Mouse (Mus musculus) limb, embryonic 12.5 days (tissue): ENCODE results near the gene Nme9. TPM values are rescaled to one million over a fixed set of nuclear protein-coding genes. Genes with fewer than 3 reads are reported as not detected.

Experiments used
- ATAC-seq: fragments of 200-750 bp; cut with Nextera tagmentation; 2 replicates; pipeline ENCODE4 v1.8.0; 2017; ENCODE audit warnings: low read depth, moderate TSS enrichment; ENCODE audit not compliant: insufficient number of reproducible peaks, insufficient read depth, low FRiP score, low TSS enrichment
- H3K27ac ChIP-seq: fragments of 300-500 bp; sonication (generic); 2 replicates; pipeline ENCODE4 v1.5.1; 2016; ENCODE audit warnings: mild to moderate bottlenecking, moderate library complexity
- H3K27me3 ChIP-seq: fragments of 300-500 bp; sonication (generic); 2 replicates; pipeline ENCODE4 v1.6.1; 2016; ENCODE audit warnings: mild to moderate bottlenecking, moderate library complexity
- H3K36me3 ChIP-seq: fragments of 300-500 bp; sonication (generic); 2 replicates; pipeline ENCODE4 v1.6.1; 2016; ENCODE audit warnings: mild to moderate bottlenecking, moderate library complexity
- H3K4me1 ChIP-seq: fragments of 300-500 bp; sonication (generic); replicated peaks from 2 replicates; pipeline ENCODE4 v1.6.1; 2016
- H3K4me2 ChIP-seq: fragments of 300-500 bp; sonication (generic); 2 replicates; pipeline ENCODE4 v1.6.1; 2016; ENCODE audit warnings: mild to moderate bottlenecking, moderate library complexity
- H3K4me3 ChIP-seq: fragments of 300-500 bp; sonication (generic); replicated peaks from 2 replicates; pipeline ENCODE4 v1.5.1; 2016; ENCODE audit warnings: mild to moderate bottlenecking
- H3K9ac ChIP-seq: fragments of 300-500 bp; sonication (generic); replicated peaks from 2 replicates; pipeline ENCODE4 v1.6.1; 2016; ENCODE audit warnings: mild to moderate bottlenecking, moderate library complexity
- H3K9me3 ChIP-seq: fragments of 300-500 bp; sonication (generic); 2 replicates; pipeline ENCODE4 v1.6.1; 2016; ENCODE audit warnings: mild to moderate bottlenecking, moderate library complexity
- WGBS: fragments of 180-500 bp; shearing (Covaris S2); methylation state at CpG from one replicate; pipeline ENCODE4 v1.1.7; 2016; 5-methylcytosine and 5-hydroxymethylcytosine counted together
- polyA plus RNA-seq: library from polyadenylated mRNA; unstranded; fragments of >200 nt; fragmentation: Nextera tagmentation; extraction: Ambion mirVana; gene quantifications from 2 replicates; pipeline ENCODE4 v1.2.1, GENCODE M21; 2016

The Nme9 gene
- polyA plus RNA-seq, 1 experiment from 2014 or later: not detected

DNA sequence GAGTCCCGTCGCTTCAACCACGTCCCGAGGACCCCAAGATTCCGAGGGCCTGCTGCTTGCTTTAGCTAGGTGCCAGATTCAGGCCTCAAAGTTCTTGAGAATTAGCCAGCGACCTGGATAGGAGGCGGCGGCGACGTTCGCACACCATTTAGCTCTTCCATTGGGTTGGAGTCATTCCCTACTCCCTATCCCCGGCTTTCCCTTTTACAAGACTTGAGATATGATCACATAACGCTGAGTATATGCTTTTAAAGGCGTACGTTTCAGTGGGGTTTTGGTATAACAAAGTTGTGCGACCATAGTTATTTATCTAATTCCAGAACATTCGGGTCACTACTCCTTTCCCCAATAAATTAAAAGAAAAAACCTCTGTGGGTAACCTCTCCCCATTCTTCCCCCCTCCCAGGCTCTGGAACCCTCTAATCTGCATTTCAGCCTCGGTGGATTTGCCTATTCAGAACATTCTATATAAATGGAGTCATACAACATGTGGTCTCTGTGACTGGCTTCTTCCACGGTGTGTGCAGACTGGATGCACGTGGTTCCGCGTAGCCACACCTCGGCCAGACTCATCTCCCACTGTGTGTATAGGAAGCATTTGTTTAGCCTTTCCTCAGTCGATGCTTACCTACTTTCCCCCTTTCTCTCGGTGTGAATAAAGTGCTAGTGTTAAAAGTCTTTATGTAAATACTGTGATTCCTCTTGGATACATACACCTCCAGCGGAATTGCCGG is 14.1 kb upstream of the Nme9 start, which contains the start of gene Mras:
TSS of gene Mras (minus strand) at position 351 of the 734 bp plus-strand sequence.
- H3K9me3 ChIP-seq: no peaks in the 10 kb centered on the region
- peak within 1 kb of the TSS; percentile 83 for H3K4me2 ChIP-seq
- H3K9ac ChIP-seq: peak within 1 kb of the TSS; percentile 92
- H3K4me1 ChIP-seq: peaks cover 30% of the 10 kb centered on the region
- 16% methylated on average over 27 of the region's 27 CpGs for WGBS
- no peak for ATAC-seq
- no peaks in the 10 kb centered on the region for H3K36me3 ChIP-seq
- H3K27ac ChIP-seq: peak within 1 kb of the TSS; percentile 92
- H3K4me3 ChIP-seq: peak within 1 kb of the TSS; percentile 80
- peaks cover 33% of the 10 kb centered on the region for H3K27me3 ChIP-seq

DNA sequence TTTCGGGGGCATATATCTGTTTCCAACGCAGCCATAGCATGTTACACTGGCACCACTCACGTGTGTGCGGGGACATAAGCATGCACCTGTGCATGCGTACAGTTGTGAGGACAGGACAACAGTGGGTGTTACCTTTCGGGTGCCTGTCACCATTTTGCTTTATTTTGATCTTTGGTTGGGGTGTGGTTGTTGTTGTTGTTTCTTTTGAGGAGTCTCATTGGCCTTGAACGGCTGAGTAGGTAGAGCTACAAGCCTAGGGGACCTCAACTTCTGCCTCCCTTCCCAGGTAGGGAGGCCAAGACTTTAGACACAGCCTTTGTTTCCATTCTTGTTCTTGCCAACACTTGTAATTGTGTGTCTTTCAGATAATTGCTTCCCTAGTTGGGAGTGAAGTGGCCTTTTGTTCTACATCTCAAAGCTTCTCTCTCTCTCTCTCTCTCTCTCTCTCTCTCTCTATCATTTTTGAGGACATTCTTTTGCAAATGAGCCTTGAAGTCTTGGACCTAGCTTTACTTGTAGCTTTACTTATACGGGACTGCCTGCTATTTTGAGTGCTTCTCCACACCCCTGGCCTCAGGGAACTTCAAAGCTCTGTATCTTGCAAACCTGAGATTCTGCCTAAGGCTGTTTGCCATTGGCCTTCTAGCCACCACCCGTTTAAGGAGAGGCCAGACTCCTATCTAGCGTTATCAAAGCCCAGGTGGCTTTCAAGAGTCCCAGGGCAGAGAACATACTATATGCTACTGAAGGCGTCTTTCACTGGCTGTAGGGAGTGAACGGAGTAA is 13.3 kb upstream of the Nme9 start:
- WGBS: 79% methylated on average over 12 of the region's 12 CpGs
- Histone ChIP-seq H3K4me1 (peaks cover 25% of the 10 kb centered on the region), H3K27ac (no peak overlapping the region), H3K9ac (no peak overlapping the region), H3K36me3 (no peaks in the 10 kb centered on the region), H3K4me2 (0 out of 2 replicates have a peak overlapping the region, but pooled peaks have one; percentile 83), H3K9me3 (no peaks in the 10 kb centered on the region), H3K27me3 (peaks cover 33% of the 10 kb centered on the region), H3K4me3 (no peak overlapping the region)
- no peak for ATAC-seq

DNA sequence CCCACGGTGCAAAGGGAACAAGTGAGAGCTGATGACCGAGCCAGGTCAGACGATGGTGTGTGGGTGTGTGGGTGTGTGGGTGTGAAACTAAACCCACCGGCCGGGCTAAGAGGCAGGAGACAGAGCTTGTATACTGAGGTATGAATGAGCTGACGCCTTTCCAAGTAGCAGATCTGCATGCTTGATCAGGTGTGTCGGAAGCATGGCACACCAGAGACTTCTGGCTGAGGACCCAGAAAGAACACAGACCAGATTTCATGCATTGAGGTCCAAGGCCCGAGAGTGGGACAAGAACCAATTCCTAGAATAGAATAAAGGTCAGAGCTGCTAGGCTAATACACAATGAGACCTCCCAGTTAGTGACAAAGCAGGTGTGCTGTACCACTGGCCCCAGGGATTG is 12.2 kb upstream of the Nme9 start:
- Histone ChIP-seq H3K9me3 (no peaks in the 10 kb centered on the region), H3K36me3 (no peaks in the 10 kb centered on the region), H3K9ac (no peak overlapping the region), H3K27ac (no peak overlapping the region), H3K4me1 (peaks cover 18% of the 10 kb centered on the region), H3K27me3 (peaks cover 33% of the 10 kb centered on the region), H3K4me3 (no peak overlapping the region), H3K4me2 (no peak overlapping the region)
- WGBS: 83% methylated on average over 8 of the region's 8 CpGs
- no peak for ATAC-seq

DNA sequence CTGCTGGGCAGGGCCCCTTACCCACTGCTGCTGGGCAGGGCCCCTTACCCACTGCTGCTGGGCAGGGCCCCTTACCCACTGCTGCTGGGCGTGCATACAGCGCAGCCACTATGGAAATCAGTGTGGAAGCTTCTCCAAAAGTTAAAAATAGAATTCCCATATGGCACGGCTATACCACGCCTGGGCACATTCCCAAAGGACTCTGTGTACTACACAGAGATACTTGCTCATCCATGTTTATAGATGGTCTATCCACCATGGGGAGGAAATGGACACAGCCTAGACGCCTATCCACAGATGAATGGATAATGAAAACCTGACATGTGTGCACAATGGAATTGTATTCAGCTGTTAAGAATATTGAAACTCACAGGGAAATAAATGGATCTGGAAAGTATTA is 10.3 kb upstream of the Nme9 start:
- H3K4me3 ChIP-seq: no peak overlapping the region
- no peak overlapping the region for H3K4me2 ChIP-seq
- H3K36me3 ChIP-seq: no peaks in the 10 kb centered on the region
- H3K4me1 ChIP-seq: no peaks in the 10 kb centered on the region; the same call in 1 of the 2 replicates
- no peak for ATAC-seq
- no peak overlapping the region for H3K27ac ChIP-seq
- 79% methylated on average over 5 of the region's 5 CpGs for WGBS
- H3K27me3 ChIP-seq: peaks cover 33% of the 10 kb centered on the region
- H3K9me3 ChIP-seq: no peaks in the 10 kb centered on the region
- H3K9ac ChIP-seq: no peak overlapping the region

DNA sequence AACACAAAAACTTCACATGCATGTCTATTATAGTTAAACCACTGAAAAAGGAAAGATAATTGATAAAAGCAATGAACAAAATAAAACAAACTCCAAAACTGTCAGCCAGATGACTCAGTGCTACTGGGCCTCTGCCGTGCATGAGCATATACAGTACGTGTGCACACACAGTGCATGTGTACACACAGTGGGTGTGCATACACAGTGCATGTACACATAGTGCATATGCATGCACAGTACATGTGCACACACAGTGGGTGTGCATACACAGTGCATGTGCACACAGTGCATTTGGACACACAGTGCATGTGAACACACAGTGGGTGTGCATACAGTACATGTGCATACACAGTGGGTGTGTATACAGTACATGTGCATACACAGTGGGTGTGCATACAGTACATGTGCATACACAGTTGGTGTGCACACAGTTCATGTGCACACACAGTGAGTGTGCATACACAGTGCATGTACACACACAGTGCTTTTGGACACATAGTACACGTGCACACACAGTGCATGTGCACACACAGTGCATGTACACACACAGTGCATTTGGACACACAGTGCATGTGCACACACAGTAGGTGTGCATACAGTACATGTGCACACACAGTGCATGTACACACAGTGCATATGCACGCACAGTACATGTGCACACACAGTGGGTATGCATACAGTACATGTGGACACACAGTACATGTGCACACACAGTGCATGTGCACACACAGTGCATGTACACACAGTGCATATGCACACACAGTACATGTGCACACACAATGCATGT is 9.4 kb upstream of the Nme9 start:
- peaks cover 33% of the 10 kb centered on the region for H3K27me3 ChIP-seq
- H3K9me3 ChIP-seq: no peaks in the 10 kb centered on the region
- H3K27ac ChIP-seq: no peak overlapping the region
- no peak overlapping the region for H3K4me3 ChIP-seq
- H3K4me2 ChIP-seq: no peak overlapping the region
- no peaks in the 10 kb centered on the region for H3K36me3 ChIP-seq
- ATAC-seq: 0 out of 2 replicates have a peak, but pooled peaks have one; percentile 8
- H3K4me1 ChIP-seq: no peaks in the 10 kb centered on the region; the same call in 1 of the 2 replicates
- 94% methylated on average over 4 of the region's 4 CpGs for WGBS
- H3K9ac ChIP-seq: no peak overlapping the region

DNA sequence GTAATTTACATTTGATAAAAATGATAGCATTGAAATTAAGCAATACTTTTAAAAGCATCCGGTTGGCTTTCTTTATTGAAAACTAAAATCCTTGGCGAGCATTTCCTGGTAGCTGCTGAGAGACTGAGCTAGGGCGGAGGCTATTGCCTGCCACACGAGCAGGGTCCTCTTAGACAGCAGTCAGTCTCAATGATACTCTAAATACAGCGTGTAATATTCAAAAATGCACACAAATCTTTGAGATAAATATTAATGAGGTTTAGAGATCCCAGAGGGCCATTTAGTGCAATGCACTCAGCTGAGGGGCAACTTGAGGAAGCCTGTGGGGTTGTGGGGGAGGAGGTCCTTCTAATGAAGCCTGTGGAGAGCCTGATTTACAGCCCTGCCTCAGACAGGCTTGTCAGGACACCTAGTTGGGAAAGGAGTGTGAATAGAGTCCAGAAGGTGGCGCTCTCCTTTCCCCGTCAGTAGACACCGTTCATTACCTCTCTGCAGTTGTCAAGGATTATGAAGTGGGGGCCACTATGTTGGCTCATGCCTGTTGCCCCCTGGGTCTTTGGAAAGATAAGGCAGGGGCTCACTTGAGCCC is 6.6 kb upstream of the Nme9 start:
- Histone ChIP-seq H3K4me3 (no peak overlapping the region), H3K27me3 (peaks cover 5% of the 10 kb centered on the region), H3K9ac (no peak overlapping the region), H3K36me3 (no peaks in the 10 kb centered on the region), H3K27ac (no peak overlapping the region), H3K4me1 (no peaks in the 10 kb centered on the region; the same call in 1 of the 2 replicates), H3K4me2 (no peak overlapping the region), H3K9me3 (no peaks in the 10 kb centered on the region)
- 33% methylated on average over 8 of the region's 8 CpGs for WGBS
- no peak for ATAC-seq

DNA sequence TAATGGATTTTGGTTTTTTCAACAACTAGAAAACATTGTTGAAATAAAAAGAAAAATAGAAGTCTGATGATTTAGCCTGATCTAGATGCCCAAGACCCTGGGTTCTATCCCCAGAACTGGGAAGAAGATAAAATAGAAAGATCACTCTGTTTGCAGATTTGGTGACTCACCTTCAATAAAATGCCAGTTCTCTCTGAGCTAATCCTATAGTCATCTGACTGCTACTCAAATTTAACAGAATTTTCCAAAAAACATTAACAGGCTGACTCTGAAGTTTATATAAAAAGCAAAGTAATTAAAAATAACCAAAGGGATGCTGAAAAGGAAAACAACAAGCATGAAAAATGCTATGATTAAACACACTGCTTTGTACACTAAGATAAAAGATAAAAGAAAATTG is 5.0 kb upstream of the Nme9 start:
- H3K4me3 ChIP-seq: no peak overlapping the region
- H3K9me3 ChIP-seq: no peaks in the 10 kb centered on the region
- ATAC-seq: no peak
- no peak overlapping the region for H3K27ac ChIP-seq
- H3K4me1 ChIP-seq: peaks cover 2% of the 10 kb centered on the region; the same call in 1 of the 2 replicates
- peaks cover 7% of the 10 kb centered on the region for H3K27me3 ChIP-seq
- H3K36me3 ChIP-seq: no peaks in the 10 kb centered on the region
- H3K9ac ChIP-seq: no peak overlapping the region
- no peak overlapping the region for H3K4me2 ChIP-seq

DNA sequence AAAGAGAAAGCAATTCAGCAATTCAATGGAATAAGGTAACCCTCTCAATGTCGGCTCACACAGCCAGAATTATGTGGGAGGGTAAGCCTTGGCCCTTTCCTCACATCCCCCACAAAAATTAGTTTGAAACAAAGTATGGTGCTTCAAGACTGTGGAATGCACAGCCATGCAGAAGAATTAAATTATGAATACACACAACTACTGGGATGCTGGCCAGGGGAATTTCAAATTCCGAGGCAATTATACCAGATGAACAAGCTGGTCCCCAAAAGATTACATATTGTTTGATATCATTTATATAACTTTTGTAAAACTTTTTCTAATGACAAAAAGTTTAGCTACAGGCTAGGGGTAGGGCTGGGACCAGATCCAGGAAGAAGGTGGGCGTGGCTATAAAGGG is 4.0 kb upstream of the Nme9 start:
- Histone ChIP-seq H3K9me3 (no peaks in the 10 kb centered on the region), H3K4me2 (no peak overlapping the region), H3K36me3 (no peaks in the 10 kb centered on the region), H3K27me3 (peaks cover 12% of the 10 kb centered on the region), H3K9ac (no peak overlapping the region), H3K27ac (no peak overlapping the region), H3K4me3 (no peak overlapping the region), H3K4me1 (peaks cover 6% of the 10 kb centered on the region; the same call in 1 of the 2 replicates)
- no peak for ATAC-seq
- 77% methylated on average over 3 of the region's 3 CpGs for WGBS

DNA sequence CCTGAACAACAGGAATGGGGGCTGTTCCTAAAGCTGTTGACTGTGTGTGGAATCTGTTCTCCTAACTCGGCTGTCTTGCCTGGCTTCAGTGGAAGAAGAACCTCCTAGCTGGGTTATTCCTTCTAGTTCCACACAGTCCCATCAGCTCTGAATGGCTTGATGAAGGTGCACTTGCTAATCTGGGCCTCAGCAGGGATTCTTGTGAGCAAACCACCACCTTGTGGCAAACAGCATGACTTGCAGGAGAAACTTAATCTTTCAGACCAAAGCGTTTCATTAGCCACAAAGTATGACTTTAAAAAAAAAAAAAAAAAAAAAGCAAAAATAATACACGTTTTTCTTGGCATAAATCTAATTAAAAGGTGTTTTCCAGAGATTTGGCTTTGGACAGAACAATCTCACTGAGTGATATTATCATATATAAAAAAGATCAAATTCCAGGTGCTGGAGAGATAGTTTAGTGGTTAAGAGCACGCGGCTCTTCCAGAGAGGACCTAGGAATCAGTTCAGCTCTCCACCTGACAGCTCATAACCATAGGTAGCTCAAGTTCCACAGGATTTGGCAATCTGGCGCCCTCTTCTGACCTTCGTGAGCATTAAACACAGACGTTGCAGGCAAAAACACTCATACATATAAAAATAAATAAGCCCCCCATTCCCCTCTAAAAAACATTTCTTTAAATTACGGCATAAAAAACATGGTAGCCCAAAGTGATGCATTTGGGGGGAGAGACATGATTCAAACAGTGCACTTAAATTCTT is 1.2 kb upstream of the Nme9 start:
- Histone ChIP-seq H3K4me3 (no peak overlapping the region), H3K36me3 (no peaks in the 10 kb centered on the region), H3K9me3 (no peaks in the 10 kb centered on the region), H3K9ac (no peak overlapping the region), H3K27ac (no peak overlapping the region), H3K4me2 (no peak overlapping the region), H3K27me3 (peaks cover 18% of the 10 kb centered on the region), H3K4me1 (peaks cover 6% of the 10 kb centered on the region; the same call in 1 of the 2 replicates)
- 43% methylated on average over 9 of the region's 9 CpGs for WGBS
- ATAC-seq: no peak

DNA sequence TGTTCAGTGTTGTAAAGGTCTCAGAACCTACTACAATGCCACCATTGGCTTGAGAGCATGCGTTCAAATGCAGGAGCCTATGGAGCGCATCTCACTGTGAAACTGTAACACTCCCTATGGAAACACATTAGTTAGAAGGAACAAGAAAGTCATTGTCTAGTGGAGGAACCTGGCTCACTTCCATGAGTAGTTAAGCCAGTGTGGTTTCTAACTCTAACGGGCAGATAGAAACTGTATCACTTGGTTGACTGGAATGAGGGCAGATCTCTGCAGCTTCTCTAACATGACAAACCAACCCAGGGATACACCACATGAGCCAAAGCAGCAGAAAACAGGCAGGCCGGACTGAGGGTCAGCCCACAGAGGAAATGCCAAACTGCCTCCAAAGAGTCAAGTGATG is 2.9 kb downstream of the Nme9 start:
- no peak overlapping the region for H3K4me3 ChIP-seq
- no peak overlapping the region for H3K4me2 ChIP-seq
- H3K27me3 ChIP-seq: peaks cover 18% of the 10 kb centered on the region
- no peaks in the 10 kb centered on the region for H3K36me3 ChIP-seq
- WGBS: 78% methylated on average over 4 of the region's 4 CpGs
- no peaks in the 10 kb centered on the region for H3K9me3 ChIP-seq
- no peak for ATAC-seq
- H3K27ac ChIP-seq: no peak overlapping the region
- no peak overlapping the region for H3K9ac ChIP-seq
- H3K4me1 ChIP-seq: peaks cover 6% of the 10 kb centered on the region; the same call in 1 of the 2 replicates
